Mouse (Mus musculus): ENCODE measurements around the gene Ufc1. TPM values are rescaled to one million over a fixed set of nuclear protein-coding genes. Genes with fewer than 3 reads are reported as not detected.

Gene Ufc1
- total RNA-seq, 1 experiment from 2014 or later: 81.9 TPM

GRCm38 (mm10) chr1:171287136-171288081, 7.4 kb downstream of the Ufc1 start, which contains the start of gene Usp21:
TSS of gene Usp21 (minus strand) at chr1:171287991.
- ATAC-seq (replicated peaks; ENCODE audit: low read depth, poor library complexity, severe bottlenecking): peak; percentile 97

- no peak for ATAC-seq (replicated peaks; ENCODE audit: low read depth, poor library complexity, severe bottlenecking)
Measured at GRCm38 (mm10) chr1:171286517-171286916, 8.3 kb downstream of the Ufc1 start.

- ATAC-seq (replicated peaks; ENCODE audit: low read depth, poor library complexity, severe bottlenecking): no peak
Measured at GRCm38 (mm10) chr1:171285096-171285892, 9.5 kb downstream of the Ufc1 start.

DNA sequence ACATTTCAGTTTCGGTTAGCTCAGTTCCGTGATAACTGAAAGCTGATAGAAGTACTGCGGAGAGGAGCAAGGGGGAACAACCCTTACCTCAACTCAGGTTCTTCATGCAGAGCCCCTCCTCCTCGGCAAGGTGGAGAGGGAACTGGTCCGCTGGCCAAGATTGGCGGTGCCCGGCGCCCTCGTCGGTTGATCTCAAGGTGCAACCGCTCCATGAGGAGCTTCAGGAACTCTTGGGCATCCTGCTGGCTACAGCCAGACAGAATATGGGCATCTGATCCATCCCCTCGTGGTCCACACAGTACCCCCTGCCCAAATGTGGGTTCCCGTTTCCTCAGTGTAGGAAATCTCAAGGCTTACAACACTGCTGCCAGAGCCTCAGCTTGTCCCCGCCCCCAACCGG, 10.3 kb downstream of the Ufc1 start:
- no peak for ATAC-seq (replicated peaks; ENCODE audit: low read depth, poor library complexity, severe bottlenecking)

- no peak for ATAC-seq (replicated peaks; ENCODE audit: low read depth, poor library complexity, severe bottlenecking)
Measured at GRCm38 (mm10) chr1:171283188-171284160, 11.3 kb downstream of the Ufc1 start.

DNA sequence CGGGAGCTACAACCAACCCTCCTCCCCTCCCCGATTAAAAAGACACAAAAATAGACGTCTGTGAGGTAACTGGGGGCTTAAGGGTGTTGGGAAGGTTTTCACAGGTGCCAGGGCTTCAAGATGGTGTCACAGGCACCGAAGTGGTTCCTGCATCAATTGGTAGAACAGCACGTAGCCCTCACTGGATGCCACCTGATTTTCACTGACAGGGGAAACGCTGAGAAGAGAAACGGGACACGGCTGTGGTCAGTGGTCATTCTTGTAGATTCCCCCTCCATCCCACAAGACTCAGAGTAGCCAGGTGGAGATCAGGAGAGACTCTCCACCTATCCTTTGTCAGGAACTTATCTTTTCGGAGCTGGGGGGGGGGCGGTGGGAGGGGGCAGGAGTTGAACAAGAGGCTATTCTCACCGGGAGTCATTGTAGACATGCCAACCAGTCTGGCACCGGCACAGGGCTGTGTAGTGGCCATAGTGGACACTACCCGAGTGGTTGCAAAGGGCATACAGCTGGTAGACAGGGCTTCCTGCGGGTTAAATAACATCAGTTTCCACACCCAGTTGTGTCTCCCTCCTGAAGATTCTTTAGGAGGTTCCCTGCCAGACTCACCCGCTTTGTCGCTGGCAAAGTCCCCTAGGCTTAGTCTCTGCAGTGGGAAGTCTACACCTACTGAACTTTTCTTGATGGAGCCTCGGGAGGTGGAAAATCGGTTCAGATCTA, 12.6 kb downstream of the Ufc1 start:
- no peak for ATAC-seq (replicated peaks; ENCODE audit: low read depth, poor library complexity, severe bottlenecking)

DNA sequence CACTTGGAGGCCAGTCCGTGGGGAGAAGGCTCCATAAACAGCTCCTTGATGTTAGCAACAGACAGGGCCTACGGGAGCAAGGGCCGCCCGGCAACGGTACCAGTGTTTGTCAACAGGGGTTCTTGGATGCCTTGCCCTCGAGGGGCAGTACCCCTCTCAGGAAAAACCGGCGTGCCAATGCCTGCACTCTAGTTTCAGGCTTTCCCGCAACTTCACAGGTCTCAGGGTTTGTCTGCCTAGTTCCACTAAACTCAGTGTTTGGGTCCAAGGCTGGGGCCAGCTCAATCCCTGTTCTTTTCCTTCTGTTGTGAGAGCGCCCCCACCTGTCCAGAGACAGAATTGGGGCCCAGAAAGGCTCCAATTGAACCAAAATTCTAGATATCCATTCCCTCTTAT, 13.3 kb downstream of the Ufc1 start:
- peak; percentile 50 for ATAC-seq (replicated peaks; ENCODE audit: low read depth, poor library complexity, severe bottlenecking)

DNA sequence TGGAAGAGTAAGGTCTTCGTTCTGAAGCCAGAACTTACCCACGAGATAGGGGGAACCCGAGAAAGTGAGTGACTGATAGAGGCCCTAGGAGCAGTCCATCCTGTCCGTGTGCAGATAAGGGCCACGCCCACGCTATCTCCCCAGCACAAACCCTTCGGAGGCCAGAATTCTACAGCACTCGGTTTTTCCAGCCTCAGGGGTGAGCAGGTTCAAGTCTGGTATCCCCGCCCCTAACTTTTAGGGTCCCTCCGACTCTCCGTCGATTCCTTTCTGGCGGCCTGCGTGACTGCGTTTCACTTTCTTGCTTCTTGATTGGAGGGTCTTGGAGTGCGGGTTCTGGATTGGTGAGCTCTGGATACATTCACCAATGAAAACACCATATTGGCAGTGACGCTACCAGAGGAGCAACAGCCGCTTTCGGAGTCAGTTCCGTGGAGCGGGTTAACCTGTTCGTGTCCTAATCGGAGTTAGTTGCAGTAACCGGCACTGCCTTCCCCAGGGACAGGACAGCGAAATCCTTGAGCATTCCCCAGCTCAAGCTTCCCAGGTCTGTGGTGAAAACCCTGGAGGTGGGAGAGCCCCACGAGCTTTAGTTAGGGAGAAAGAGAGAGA, 13.8 kb downstream of the Ufc1 start, which contains the start of gene Ppox:
Gene Ppox (minus strand): TSS at position 271 of the 612 bp plus-strand sequence.
- peak; percentile 89 for ATAC-seq (replicated peaks; ENCODE audit: low read depth, poor library complexity, severe bottlenecking)

- ATAC-seq (replicated peaks; ENCODE audit: low read depth, poor library complexity, severe bottlenecking): no peak
Measured at GRCm38 (mm10) chr1:171280250-171280915, 14.4 kb downstream of the Ufc1 start.

DNA sequence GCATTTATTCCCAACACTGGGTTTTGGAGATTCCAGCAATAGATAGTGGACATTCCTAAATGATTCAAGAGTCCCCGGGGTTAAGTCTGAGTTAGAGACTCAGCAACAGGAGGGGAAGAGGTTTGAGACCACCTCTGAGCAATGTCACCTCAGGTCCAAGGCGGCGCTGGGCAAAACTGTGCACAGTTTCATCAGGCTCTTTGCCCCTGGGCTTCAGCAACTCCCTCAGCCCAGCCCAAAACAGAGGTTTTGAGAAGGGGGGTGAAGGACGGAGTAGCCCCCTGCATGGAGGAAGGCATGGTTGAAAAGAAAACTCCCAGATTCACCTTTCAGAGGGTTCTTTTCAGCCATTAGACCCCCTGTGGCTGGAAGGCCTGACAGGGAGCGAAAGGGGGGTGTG, 15.1 kb downstream of the Ufc1 start:
- ATAC-seq (replicated peaks; ENCODE audit: low read depth, poor library complexity, severe bottlenecking): no peak

GRCm38 (mm10) chr1:171279012-171279705, 15.7 kb downstream of the Ufc1 start:
- ATAC-seq (replicated peaks; ENCODE audit: low read depth, poor library complexity, severe bottlenecking): no peak

DNA sequence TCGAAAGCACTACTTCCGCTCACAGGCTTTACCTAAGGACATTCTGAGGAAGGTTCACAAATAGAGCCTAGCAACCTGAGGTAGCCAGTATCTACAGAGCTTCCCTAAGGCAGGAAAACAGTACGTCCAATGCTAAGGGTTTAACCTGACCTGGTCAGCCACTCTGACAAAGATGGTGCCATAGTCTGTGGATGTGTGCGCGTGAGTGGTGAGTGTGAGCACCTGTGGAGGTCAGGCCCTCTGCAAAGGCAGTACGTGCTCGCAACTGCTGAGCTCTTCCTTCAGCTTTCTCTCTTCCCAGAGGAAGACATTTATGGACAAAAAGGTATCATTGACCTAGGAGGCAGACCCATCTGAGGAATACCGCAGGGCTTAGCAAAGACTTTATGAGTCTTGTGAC, 16.4 kb downstream of the Ufc1 start:
- ATAC-seq (replicated peaks; ENCODE audit: low read depth, poor library complexity, severe bottlenecking): no peak

DNA sequence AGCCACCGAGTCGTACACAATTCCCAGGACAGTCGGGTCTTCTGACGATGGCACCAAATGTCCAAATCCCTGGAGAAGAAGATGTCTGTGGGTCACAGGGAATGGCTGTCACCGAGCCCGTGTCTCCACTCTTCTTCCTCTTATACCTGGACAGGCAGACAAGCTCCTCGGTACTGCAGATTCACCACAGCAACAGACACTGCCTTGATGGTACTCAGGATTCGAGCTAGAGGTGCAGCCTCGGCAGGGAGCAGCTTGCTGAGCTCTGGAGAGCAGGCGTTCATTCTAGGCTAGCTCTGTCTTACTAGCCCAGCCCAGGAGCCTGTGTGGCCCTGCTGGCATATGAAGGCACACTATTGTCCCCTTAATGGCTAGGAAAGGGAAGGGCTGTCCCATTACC, 17.1 kb downstream of the Ufc1 start:
- no peak for ATAC-seq (replicated peaks; ENCODE audit: low read depth, poor library complexity, severe bottlenecking)

DNA sequence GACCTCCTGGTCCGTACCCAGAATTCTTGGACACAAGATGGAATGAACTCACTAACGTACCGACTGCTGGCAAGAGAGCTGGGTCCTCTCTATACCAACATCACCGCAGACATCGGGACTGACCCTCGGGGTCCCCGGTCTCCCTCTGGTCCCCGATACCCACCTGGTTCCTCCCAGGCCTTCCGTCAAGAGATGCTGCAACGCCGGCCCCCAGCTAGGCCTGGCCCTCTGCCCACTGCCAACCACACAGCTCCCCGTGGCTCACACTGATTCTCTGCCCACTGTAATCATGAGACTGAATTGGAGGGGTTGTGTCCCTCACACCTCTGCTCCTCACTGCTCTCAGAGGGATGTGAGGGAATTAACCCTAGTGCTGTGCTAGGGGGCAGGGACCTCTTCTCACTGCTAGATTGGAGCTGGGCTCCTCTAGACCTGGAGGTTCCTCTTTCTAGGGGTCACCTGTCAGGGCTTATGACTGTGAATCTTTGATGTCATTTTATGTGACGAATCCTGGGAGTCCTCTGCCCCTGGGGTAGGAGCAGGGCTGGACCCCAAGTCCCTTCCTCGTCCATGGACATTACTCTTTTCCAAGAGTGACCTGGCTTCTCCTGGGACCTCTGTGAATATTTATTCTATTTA, 18.6 kb downstream of the Ufc1 start:
- no peak for ATAC-seq (replicated peaks; ENCODE audit: low read depth, poor library complexity, severe bottlenecking)

- ATAC-seq (replicated peaks; ENCODE audit: low read depth, poor library complexity, severe bottlenecking): no peak
Measured at GRCm38 (mm10) chr1:171275144-171275734, 19.6 kb downstream of the Ufc1 start.

DNA sequence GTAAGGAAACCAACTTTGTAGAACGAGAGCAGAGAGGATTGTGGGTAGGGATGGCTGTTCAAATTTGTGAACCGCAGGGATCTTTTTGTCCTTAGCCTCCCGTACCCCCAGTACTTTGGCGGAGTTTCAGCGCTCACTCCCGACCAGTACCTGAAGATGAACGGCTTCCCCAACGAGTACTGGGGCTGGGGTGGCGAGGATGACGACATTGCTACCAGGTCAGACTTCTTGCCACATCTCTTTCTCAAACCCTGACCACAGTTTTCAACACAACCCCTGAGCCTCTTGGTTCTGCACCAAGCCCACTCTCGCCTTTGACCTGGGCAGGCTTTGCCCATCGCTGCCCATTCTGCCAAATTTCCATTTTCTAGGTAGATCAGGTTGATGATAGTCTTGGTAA, 20.7 kb downstream of the Ufc1 start:
- no peak for ATAC-seq (replicated peaks; ENCODE audit: low read depth, poor library complexity, severe bottlenecking)

DNA sequence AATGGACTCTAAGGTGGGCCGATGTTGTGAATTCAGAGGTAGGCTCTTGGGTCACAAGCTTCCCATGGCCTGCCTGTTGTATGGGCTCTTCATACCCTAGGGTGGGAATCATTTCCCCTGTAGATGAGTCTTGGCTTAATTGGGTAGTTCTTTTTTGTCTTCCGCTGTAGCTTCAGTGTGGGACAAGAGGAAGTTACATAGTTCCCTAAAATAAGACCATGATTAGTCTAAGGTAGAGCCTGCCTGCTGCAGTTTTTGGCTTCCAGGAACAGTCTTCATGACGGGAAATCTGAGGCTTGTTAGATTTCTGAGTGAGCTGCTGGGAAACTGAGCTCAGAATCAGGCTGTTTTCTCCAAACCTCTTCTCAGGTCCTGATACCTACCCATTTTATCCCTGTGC, 22.7 kb downstream of the Ufc1 start:
- ATAC-seq (replicated peaks; ENCODE audit: low read depth, poor library complexity, severe bottlenecking): peak; percentile 40

Data from common myeloid progenitor, adult 5-6 weeks (primary cell).